Comparison of ENCODE assay signal across 8 mouse cellular contexts in the genomic region with DNA sequence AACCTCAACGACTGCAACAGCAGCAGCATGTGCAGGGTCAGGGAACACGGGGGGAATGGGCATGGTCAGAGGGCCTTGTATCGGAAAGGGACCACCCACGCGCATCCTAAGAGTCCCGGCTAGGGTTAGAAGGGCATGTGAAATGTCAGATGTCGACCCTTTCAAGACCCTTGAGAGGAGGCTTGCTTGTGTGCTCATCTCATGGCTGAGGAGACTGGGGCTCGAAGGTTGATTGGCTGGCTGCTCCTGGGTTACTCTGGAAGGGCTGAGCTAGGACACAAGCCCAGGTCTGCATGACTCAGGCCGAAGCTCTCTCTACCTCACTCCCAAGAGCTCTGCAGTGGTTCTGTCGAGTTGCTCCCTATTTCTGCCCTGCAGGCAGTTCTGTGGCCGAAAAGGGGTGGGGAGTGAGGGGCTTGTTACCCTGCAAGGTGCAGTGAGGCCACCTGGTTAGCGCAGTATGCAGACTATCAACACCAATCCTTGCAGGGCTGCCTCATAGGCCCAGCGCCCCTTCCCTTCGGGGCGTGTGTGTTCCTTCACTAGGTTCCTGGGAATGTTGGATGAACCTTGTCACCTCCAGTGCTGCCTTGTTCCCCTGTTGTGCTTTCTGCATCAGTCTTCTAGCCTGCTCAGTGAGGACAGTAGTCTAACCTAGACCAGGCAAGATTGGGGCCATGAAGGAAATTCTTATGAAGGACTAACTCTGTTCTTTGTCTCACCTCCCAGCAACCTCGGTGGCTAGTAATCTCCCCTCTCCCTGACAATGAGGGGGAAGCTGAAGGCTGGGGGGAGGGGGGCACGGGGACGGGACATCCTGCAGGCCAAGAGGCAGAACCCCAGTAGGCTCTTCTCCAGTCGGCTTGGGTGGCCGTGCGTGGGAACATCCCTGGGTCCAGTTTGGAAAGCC. TPM values are rescaled to one million over a fixed set of nuclear protein-coding genes. Genes with fewer than 3 reads are reported as not detected.
A peak's percentile ranks its signal among the peaks of the same experiment; 100 is the strongest.
DNase-seq lines count a peak whose midpoint lies in the region; ATAC-seq and TF ChIP-seq lines count a peak whose summit lies in the region.

No protein-coding gene starts in this region.

- no peak for TF ChIP-seq EP300 in liver, embryonic 14.5 days (IDR thresholded peaks at IDR 0.05; ENCODE audit: low read depth)

- peaks cover 28% of the 10 kb centered on the region for H3K4me1 ChIP-seq in forebrain, embryonic 12.5 days
- H3K4me1 ChIP-seq in liver, embryonic 14.5 days (replicated peaks; ENCODE audit: control insufficient read depth in 2 of 2, insufficient read depth in 2 of 2, low read length in 1 of 2): peaks cover 0 to 6% of the 10 kb centered on the region in 2 experiments; a peak in 1 of 4 replicates

- ATAC-seq in cerebellum, adult (ENCODE audit: insufficient number of reproducible peaks, low FRiP score, low TSS enrichment): 0 out of 2 replicates have a peak, but pooled peaks have one; percentile 7
- ATAC-seq in forebrain, embryonic 12.5 days (ENCODE audit: low FRiP score): peak; percentile 14; the same call in 1 of the 2 replicates
- ATAC-seq in liver, embryonic 14.5 days (ENCODE audit: insufficient read depth): no peak
- ATAC-seq in frontal cortex, adult (ENCODE audit: low TSS enrichment): no peak

- 22% methylated on average over 21 of the region's 21 CpGs for WGBS in forebrain, embryonic 12.5 days
- 32% methylated on average over 21 of the region's 21 CpGs for WGBS in liver, embryonic 14.5 days (ENCODE audit: insufficient replicate concordance)

- peaks cover 14% of the 10 kb centered on the region for H3K36me3 ChIP-seq in forebrain, embryonic 12.5 days (replicated peaks)
- no peaks in the 10 kb centered on the region; the same call in 1 of the 2 replicates for H3K36me3 ChIP-seq in liver, embryonic 14.5 days (replicated peaks; ENCODE audit: control insufficient read depth, insufficient read depth, low read depth)

- H3K4me3 ChIP-seq in forebrain, embryonic 12.5 days (replicated peaks): peak overlapping the region; percentile 39
- peak overlapping the region in 1 of 2 experiments; percentile 3; a peak in 1 of 4 replicates for H3K4me3 ChIP-seq in liver, embryonic 14.5 days (ENCODE audit: insufficient read depth in 1 of 2, low read depth in 2 of 2, low read length in 2 of 2)

- H3K9me3 ChIP-seq in forebrain, embryonic 12.5 days: no peaks in the 10 kb centered on the region
- H3K9me3 ChIP-seq in liver, embryonic 14.5 days (ENCODE audit: control insufficient read depth, low read length): no peaks in the 10 kb centered on the region

- H3K27me3 ChIP-seq in forebrain, embryonic 12.5 days: no peaks in the 10 kb centered on the region; the same call in 1 of the 2 replicates
- H3K27me3 ChIP-seq in liver, embryonic 14.5 days (ENCODE audit: control insufficient read depth, insufficient read depth, low read length): no peaks in the 10 kb centered on the region

- peak overlapping the region; percentile 51 for H3K9ac ChIP-seq in forebrain, embryonic 12.5 days
- H3K9ac ChIP-seq in liver, embryonic 14.5 days (replicated peaks): no peak overlapping the region

- no peak for DNase-seq in cerebellum, adult 9-11 months
- peak; percentile 5 for DNase-seq in CD4-positive, CD25-positive, alpha-beta regulatory T cell, adult 2 months (ENCODE audit: low read depth, low spot score)
- DNase-seq in liver, embryonic 14.5 days (ENCODE audit: low read depth in 3 of 3, low spot score in 3 of 3): no peak
- DNase-seq in right cerebral cortex, postnatal 14 days: no peak
- DNase-seq in thymus, postnatal 14 days: no peak

- H3K4me2 ChIP-seq in forebrain, embryonic 12.5 days: peak overlapping the region; percentile 65
- peak overlapping the region; percentile 43 for H3K4me2 ChIP-seq in liver, embryonic 14.5 days (ENCODE audit: low read depth)

- TF ChIP-seq CTCF in liver, embryonic 14.5 days (IDR thresholded peaks at IDR 0.05; ENCODE audit: low read depth): no peak

- H3K27ac ChIP-seq in forebrain, embryonic 12.5 days: peak overlapping the region; percentile 60; the same call in 1 of the 2 replicates
- H3K27ac ChIP-seq in liver, embryonic 14.5 days: no peak overlapping the region

RNA-seq across cellular contexts. Expression of a gene that starts 18.8 kb away (rescaled TPM):
- polyA plus RNA-seq in forebrain, embryonic 12.5 days (2016; fragmentation: Nextera tagmentation; extraction: Ambion mirVana): 22.1 and 25.3 TPM in 2 replicates
- polyA plus RNA-seq in liver, embryonic 14.5 days (2012; rRNA removed): 2.2 and 3.0 TPM in 2 replicates
- 1.7 and 2.3 TPM in 2 replicates for polyA plus RNA-seq in liver, embryonic 14.5 days (2014; fragmentation: Nextera tagmentation; extraction: Ambion mirVana)

RNA-seq across cellular contexts. Expression of a gene that starts 20.4 kb away (rescaled TPM):
- polyA plus RNA-seq in forebrain, embryonic 12.5 days (2016; fragmentation: Nextera tagmentation; extraction: Ambion mirVana): not detected in 2 replicates
- polyA plus RNA-seq in liver, embryonic 14.5 days (2012; rRNA removed): not detected in 2 replicates
- polyA plus RNA-seq in liver, embryonic 14.5 days (2014; fragmentation: Nextera tagmentation; extraction: Ambion mirVana): not detected in 2 replicates

RNA-seq across cellular contexts. Expression of a gene that starts 34.8 kb away (rescaled TPM):
- polyA plus RNA-seq in forebrain, embryonic 12.5 days (2016; fragmentation: Nextera tagmentation; extraction: Ambion mirVana): 52.3 and 55.9 TPM in 2 replicates
- 16.6 and 21.4 TPM in 2 replicates for polyA plus RNA-seq in liver, embryonic 14.5 days (2012; rRNA removed)
- 27.3 and 32.1 TPM in 2 replicates for polyA plus RNA-seq in liver, embryonic 14.5 days (2014; fragmentation: Nextera tagmentation; extraction: Ambion mirVana)

Comparison
In these comparisons a context has a peak if more than half of its experiments do, and no peak if none do; other contexts are left out.
1. ATAC-seq: peak in cerebellum, adult (single experiment) and forebrain, embryonic 12.5 days (single experiment); none in liver, embryonic 14.5 days (single experiment) and frontal cortex, adult (single experiment).